Mouse (Mus musculus) cerebellum, adult 11 months (tissue): ENCODE measurements at regions not wholly inside any gene's neighbourhood (a gene's known extent, or its start where the extent isn't known, plus 50 kb on each side); places are given as distances from the start of the nearest gene placed in this dataset.

Experiments
- DNase-seq: peaks from one replicate; pipeline ENCODE4 v3.0.0; 2022

GRCm38 (mm10) chr1:73857497-73857896 is 266.8 kb downstream of the Tns1 start:
- DNase-seq, result no peak

- no peak for DNase-seq
Measured at GRCm38 (mm10) chr1:73856811-73857210, 267.4 kb downstream of the Tns1 start.

GRCm38 (mm10) chr1:73855306-73855705 is 268.9 kb downstream of the Tns1 start:
- DNase-seq, result no peak

- no peak for DNase-seq
Measured at GRCm38 (mm10) chr1:73853851-73854250, 270.4 kb downstream of the Tns1 start.

DNA sequence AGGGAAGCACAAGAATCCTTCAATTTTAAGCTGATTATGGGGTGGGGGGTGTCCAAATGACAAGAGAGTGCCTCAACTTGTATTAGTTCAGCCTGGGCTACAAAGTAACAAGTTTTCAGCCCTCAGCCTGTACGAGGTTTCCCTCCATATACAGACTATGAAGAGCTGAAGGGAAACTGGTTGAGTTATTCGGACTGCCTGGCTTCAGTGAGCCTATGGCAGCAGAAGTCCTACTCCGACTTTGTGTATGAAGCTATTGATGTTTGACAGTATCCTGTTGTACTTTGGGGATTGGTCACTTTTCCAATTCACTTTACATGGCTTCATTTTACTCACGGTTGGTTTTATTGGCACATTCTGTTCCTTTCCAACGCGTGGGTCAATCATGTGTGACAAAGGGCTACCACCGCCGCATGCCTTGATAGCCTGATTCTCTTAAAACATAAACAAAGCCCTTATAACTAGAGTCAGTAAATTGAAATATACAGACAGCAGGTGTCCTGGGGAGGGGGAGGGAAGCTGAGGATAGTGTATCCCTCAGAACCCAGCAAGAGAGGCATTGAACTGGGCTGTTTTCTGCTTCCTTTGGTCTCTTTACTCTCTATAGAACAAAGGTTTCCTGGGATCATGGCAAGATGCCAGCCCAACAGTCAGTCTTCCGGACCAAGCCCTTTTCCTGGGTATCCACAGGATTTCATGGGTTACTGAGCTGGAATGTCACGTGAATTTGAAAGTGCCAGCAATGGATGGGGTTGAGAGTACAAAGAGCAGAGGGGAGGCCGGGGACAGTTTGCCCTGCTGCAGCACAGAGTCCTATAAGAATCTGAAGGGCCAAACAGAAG is 273.9 kb downstream of the Tns1 start:
- DNase-seq, result no peak

DNA sequence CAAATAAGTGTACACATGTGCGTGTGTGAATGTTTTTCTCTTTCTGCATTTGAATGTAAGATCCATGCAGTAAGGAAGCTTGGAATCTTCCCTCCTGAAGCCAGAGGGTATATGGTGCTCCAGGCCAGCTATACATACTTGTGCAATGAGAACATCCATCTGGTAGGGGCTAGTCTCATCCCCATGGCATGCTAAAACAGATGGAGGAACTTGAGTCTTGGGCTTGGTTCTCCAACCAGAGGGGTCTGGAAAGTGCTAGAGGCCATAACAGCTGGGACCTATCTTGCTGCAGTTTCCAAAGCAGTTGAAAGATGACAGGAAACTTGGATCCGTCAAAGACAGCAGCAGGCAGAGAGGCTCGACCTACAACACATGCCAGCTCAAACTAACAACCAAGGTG is 275.9 kb downstream of the Tns1 start:
- DNase-seq, result no peak

DNA sequence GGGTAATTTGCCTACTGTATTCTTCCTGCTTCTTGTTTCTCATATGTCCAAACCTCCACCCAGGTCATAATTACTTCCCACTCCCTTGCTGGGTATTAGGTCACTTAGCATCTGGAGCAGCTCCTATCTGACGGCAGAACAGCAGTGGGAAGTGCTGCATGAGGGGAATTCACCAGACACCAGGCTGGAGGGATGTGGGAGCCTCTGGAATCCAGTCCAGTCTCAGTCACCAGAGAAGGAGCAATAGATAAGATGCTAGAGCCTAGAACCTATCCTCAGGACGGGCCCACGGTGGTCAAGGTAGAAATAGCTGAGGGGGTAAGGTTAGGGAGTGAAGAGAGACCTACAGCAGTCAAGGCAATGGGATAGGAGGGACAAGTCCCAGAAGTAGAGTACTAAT is 277.1 kb downstream of the Tns1 start:
- DNase-seq, result no peak

- DNase-seq, result no peak
Measured at GRCm38 (mm10) chr1:73845115-73845514, 279.1 kb downstream of the Tns1 start.

DNA sequence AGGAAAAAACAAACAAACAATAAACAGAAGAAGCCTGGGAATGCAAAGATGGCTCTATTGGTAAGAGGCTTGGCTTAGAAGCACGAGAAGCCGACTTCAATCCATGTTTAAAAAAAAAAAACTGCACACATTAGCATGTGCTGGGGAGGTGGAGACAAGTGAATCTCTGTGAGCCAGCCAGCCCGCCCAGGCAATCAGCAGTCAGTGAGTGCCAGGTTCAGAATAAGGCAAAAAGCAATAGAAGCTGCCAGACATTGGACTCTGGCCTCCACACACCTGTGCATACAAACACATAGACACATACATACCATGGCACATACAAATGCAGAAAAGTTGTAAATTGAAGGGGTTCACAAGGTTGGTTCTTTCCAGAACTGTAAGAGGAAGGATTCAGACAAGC is 279.7 kb downstream of the Tns1 start:
- DNase-seq, result no peak

- peak; percentile 37 for DNase-seq
Measured at GRCm38 (mm10) chr1:73839351-73839750, 284.9 kb downstream of the Tns1 start.

DNA sequence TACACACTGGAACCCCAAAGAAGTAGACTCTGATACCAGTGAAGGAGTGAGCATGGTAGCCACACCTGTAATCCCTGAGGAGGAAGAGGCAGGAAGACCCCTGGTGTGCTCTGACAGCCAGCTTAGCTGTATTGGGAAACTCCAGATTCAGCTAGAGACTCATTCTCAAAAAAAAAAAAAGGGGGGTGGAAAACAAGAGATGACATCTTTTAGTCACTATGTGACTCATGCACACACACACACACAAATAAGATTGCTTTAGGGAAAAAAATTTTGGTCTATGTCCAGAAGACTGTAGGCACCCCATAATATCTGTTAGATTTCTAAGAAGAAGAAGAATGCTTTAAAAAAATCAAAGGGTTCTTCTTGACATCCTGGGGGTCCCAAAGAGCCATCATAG is 287.6 kb downstream of the Tns1 start:
- DNase-seq, result no peak

DNA sequence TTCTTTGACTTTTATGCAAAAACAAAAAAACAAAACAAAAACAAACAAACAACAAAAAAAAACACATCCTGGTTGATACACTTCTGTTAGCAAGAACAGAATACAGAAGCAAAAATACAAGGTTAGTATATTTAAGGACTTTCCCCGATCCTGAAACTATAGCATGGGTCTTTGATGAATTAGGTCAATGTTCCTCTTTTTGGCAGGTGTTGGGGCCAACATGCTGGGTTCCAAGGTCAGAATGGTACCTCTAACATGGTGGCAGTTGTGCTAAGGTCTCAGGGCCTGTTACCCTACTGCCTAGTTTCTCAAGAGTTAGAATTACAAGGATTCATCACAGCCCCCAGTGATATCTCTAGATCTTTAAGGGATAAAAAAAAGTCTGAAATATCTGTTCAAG is 289.7 kb downstream of the Tns1 start:
- no peak for DNase-seq

- DNase-seq, result no peak
Measured at GRCm38 (mm10) chr1:73830486-73831132, 293.6 kb downstream of the Tns1 start.

DNA sequence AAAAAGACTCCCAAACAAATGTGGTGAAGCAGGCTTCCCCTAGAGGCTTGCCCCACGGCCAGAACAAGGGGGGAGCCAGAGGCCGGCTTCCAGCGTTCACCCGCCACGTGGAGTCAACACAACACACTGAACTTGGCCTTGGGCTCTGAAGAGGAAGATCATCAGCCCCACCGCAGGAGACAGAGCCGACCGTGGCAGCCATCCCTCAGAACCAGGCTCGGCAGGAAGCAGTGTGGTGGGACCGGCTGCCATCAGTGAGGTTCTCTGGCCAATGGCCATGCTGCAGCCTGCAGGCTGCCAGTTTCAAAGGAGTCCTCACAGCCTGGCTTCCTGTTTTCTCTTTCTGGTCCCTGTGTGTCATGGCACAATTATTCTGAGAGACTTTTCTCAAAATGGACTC is 295.3 kb downstream of the Tns1 start:
- peak; percentile 84 for DNase-seq

DNA sequence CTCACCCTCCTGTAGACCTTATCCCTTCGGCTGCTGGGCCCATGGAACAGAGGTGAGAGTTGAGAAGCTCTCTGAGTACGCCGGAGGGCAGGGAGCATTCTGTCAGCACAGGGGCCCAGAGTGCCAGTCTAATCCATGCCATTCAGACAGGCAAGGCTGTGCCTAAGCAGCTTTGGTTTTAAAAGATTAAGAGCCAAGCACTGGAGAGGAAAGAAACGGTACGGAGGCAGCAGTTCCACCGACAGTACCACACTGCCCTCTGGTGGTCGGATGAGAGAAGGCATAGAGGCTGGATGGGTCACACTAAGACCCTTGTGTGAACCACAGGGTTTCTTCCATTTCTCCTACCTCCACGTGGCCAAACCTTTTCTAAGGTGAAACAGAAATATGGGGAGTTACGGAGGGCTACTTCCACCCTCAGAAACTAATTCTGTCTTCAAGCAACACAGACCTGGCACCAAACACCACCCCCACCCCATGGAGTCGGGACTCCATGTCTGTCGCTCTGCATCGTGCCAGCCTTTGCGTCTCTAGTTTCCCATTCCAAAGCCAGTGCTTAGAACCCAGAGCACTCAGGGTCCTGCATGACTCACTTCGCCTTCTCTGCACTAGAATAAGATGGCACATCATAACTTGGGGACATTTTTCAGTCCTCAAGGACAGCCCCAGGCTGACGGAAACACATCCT is 297.9 kb downstream of the Tns1 start:
- peak; percentile 91 for DNase-seq

DNA sequence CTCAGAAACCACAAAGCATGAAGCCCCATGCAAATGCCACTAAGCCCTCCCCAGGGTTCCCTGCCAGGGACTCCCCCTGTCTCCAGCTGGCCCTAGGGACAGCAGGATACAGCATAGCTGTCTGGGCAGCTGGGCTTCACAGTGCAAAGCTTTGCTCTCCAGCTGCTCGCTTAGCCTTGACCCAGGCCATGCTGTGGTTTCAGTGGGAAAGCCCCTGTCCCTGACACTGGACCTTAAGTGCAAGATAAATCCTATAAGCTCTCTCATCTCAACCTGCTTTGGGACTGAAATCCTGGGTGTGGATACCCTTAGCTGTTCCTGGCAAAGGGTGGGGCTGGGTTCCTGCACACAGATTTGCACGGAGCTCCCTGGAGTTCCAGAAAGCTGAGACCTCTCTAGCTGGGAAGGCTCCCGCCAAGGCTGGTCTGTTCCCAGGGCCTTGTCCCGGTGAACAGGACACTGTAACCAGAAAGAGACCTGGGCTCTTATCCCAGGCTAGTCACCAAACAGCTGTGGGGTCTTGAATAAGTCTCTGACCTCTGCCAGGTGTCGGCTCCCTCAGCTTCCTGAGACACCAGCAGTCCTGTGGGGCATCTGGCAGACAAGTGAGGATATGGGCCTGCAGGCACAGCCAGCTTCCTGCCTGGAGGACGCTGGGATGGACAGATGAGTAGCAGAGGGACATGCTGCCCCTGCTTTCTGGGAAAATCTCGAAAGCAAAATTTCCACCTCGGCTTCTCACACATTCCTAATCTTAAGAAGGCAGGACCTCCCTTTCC is 299.7 kb downstream of the Tns1 start:
- DNase-seq, result peak; percentile 9

DNA sequence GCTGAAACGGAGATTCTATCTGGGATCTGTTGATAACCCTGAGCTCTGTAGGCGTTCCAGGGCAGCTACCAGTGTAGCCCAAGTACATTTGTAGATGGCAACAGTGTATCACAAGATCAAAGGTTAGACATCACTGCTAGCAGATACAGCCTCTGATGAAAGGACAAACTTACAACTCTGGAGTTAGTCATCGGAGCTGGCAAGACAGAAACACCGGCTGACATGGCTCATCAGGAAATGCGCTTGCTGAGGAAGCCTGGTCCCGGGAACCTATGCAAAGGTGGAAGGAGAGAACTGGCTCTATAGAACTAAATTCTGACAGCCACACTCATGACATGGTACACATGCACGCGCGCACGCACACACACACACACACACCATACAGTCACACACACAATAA is 300.5 kb downstream of the Tns1 start:
- no peak for DNase-seq

GRCm38 (mm10) chr1:73822616-73823015 is 301.6 kb downstream of the Tns1 start:
- DNase-seq, result no peak

- no peak for DNase-seq
Measured at GRCm38 (mm10) chr1:73820701-73821100, 303.5 kb downstream of the Tns1 start.

DNA sequence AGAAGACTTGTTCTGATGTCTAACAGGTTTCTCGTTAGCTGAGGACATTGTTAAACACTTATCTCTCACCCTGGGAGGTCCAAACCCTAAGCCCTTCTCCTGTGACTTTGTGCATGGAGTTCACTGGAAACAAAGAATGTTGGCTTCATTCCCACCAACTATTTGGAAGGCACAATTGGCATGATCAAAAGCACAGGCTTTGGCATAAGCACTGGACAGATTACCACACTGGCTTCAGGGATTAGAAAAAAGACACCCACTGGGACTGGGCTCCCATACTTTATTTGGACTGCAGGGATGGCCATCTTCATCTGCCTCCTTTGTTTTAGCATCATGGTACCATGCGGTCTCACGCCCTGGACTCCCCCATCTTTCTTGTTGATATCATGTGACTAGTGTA is 317.0 kb downstream of the Tns1 start:
- no peak for DNase-seq

- no peak for DNase-seq
Measured at GRCm38 (mm10) chr1:73805156-73805555, 319.1 kb downstream of the Tns1 start.

DNA sequence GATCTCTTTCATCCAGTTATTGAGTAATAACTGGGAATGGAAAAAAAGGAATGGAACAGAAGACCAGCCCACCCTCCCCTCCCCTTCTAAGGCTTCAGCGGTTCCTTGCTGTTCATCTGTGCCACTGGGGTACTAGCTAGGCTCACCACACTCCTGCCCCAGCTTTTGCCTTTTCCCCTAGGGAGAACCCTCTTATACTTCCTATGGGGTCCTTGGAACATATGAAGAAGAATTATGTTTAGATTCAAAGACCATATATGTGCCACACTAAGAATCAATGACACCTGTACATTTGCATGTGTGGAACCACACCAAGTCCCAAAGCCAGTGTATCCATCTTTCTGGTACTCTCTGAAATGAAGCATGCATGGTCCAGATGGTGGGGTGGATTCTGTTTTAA is 324.3 kb downstream of the Tns1 start:
- no peak for DNase-seq

DNA sequence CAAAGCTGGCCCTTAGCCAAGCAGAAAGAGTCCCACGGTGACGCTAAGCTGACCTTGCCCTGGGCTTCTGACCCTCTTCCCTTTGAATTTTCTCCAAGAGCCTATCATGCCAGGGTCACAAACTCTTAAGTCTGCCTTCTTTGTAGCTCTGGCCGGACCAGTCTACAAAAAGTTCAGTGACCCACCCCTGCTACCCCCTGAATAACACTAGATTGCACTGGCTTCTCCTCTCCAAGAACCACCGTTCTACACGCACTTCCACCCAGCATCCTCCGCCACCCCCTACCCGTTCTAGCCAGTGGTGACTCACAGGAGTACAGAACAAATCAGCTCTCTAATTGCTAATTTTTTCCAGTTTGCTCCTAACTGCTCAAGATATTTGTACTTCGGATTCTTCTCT is 325.0 kb downstream of the Tns1 start:
- no peak for DNase-seq
